Mouse (Mus musculus) CH12F3 (cell line): ENCODE data around the gene Lrrc4c.

Experiments
- in situ Hi-C: fragments of 300-500 bp; cut with MboI; formaldehyde crosslinking; loops from 2 replicates; pipeline ENCODE4 v1.14.3; 2020; ENCODE audit warnings: low sequenced_read_pairs

The Lrrc4c gene

GRCm38 (mm10) chr2:96537469-96537868 is 219.5 kb downstream of the Lrrc4c start:
- in situ Hi-C loops, result no loop called here

GRCm38 (mm10) chr2:96547171-96547570 is 229.2 kb downstream of the Lrrc4c start:
- in situ Hi-C loops, result no loop called here

GRCm38 (mm10) chr2:96573755-96574154 is 255.8 kb downstream of the Lrrc4c start:
- in situ Hi-C loops, result no loop called here

- in situ Hi-C loops, result no loop called here
These were observed 259.7 kb downstream of the Lrrc4c start for GRCm38 (mm10) chr2:96577701-96578100.

GRCm38 (mm10) chr2:96580136-96580733 is 262.3 kb downstream of the Lrrc4c start:
- in situ Hi-C loops, result no loop called here

- in situ Hi-C loops, result no loop called here
These were observed 267.7 kb downstream of the Lrrc4c start for GRCm38 (mm10) chr2:96585665-96586064.

GRCm38 (mm10) chr2:96604801-96605200 is 286.8 kb downstream of the Lrrc4c start:
- in situ Hi-C loops, result no loop called here

- in situ Hi-C loops, result no loop called here
These were observed 296.2 kb downstream of the Lrrc4c start for GRCm38 (mm10) chr2:96614121-96614520.

- in situ Hi-C loops, result no loop called here
These were observed 300.8 kb downstream of the Lrrc4c start for GRCm38 (mm10) chr2:96618691-96619205.

- in situ Hi-C loops, result no loop called here
These were observed 349.1 kb downstream of the Lrrc4c start for GRCm38 (mm10) chr2:96667113-96667512.

- in situ Hi-C loops, result no loop called here
These were observed 363.8 kb downstream of the Lrrc4c start for GRCm38 (mm10) chr2:96681806-96682205.

- in situ Hi-C loops, result no loop called here
These were observed 367.4 kb downstream of the Lrrc4c start for GRCm38 (mm10) chr2:96685328-96685727.

- in situ Hi-C loops, result no loop called here
These were observed 387.0 kb downstream of the Lrrc4c start for GRCm38 (mm10) chr2:96705004-96705403.

- in situ Hi-C loops, result no loop called here
These were observed 389.9 kb downstream of the Lrrc4c start for GRCm38 (mm10) chr2:96707772-96708350.

- in situ Hi-C loops, result no loop called here
These were observed 396.6 kb downstream of the Lrrc4c start for GRCm38 (mm10) chr2:96714561-96714960.

- in situ Hi-C loops, result no loop called here
These were observed 399.4 kb downstream of the Lrrc4c start for GRCm38 (mm10) chr2:96717353-96717752.

- in situ Hi-C loops, result no loop called here
These were observed 405.4 kb downstream of the Lrrc4c start for GRCm38 (mm10) chr2:96723395-96723794.

- in situ Hi-C loops, result no loop called here
These were observed 418.1 kb downstream of the Lrrc4c start for GRCm38 (mm10) chr2:96736081-96736480.

GRCm38 (mm10) chr2:96755066-96755465 is 437.1 kb downstream of the Lrrc4c start:
- in situ Hi-C loops, result no loop called here

GRCm38 (mm10) chr2:96757701-96758100 is 439.7 kb downstream of the Lrrc4c start:
- in situ Hi-C loops, result no loop called here

GRCm38 (mm10) chr2:96763538-96763937 is 445.6 kb downstream of the Lrrc4c start:
- in situ Hi-C loops, result no loop called here

- in situ Hi-C loops, result no loop called here
These were observed 457.4 kb downstream of the Lrrc4c start for GRCm38 (mm10) chr2:96775376-96775775.
